Mouse (Mus musculus): Measurements from ENCODE around the gene Mat1a. TPM values are rescaled to one million over a fixed set of nuclear protein-coding genes. Genes with fewer than 3 reads are reported as not detected.

The Mat1a gene
- 10 to 100 TPM in 1 of 2 experiments, 1 to 10 TPM in 1; 6.4 to 97.7 TPM for total RNA-seq (2021)
- long read RNA-seq, experiment 1, transcript Mat1a-201 (9 exons, 3,208 nt): major isoform, 121 of 145 reads
- long read RNA-seq, experiment 1, partial matches to known transcripts: 13 of 145 reads
- long read RNA-seq, experiment 1, other reads (novel, unspliced or antisense): 8 of 145 reads
- long read RNA-seq, experiment 2, partial matches to known transcripts: 1 of 3 reads
- long read RNA-seq, experiment 2, other reads (novel, unspliced or antisense): 0 of 3 reads

- DNase-seq (ENCODE audit: low spot score in 2 of 2): no peak
Observed at GRCm38 (mm10) chr14:41104853-41105444, at the start of gene Mat1a. Mat1a (plus strand) TSS chr14:41105035.

- no peak for DNase-seq (ENCODE audit: low spot score in 2 of 2)
Observed at GRCm38 (mm10) chr14:41065168-41065567, 39.7 kb upstream of the Mat1a start.

GRCm38 (mm10) chr14:41066416-41066815 lies 38.4 kb upstream of the Mat1a start:
- no peak for DNase-seq (ENCODE audit: low spot score in 2 of 2)

GRCm38 (mm10) chr14:41069108-41069507 lies 35.7 kb upstream of the Mat1a start, which contains the start of gene Dydc2:
Dydc2 (minus strand) TSS chr14:41069208.
- no peak for DNase-seq (ENCODE audit: low spot score in 2 of 2)

GRCm38 (mm10) chr14:41070343-41070742 lies 34.5 kb upstream of the Mat1a start:
- no peak for DNase-seq (ENCODE audit: low spot score in 2 of 2)

GRCm38 (mm10) chr14:41072229-41072943 lies 32.4 kb upstream of the Mat1a start, which contains the start of gene Dydc1:
Dydc1 (plus strand) TSS chr14:41072911.
- DNase-seq (ENCODE audit: low spot score in 2 of 2): peak; percentile 39 to 45

- no peak for DNase-seq (ENCODE audit: low spot score in 2 of 2)
Observed at GRCm38 (mm10) chr14:41072944-41073275, 31.9 kb upstream of the Mat1a start.

GRCm38 (mm10) chr14:41082408-41082807 lies 22.4 kb upstream of the Mat1a start:
- no peak for DNase-seq (ENCODE audit: low spot score in 2 of 2)

GRCm38 (mm10) chr14:41087509-41087908 lies 17.3 kb upstream of the Mat1a start:
- DNase-seq (ENCODE audit: low spot score in 2 of 2): no peak

GRCm38 (mm10) chr14:41090777-41091176 lies 14.1 kb upstream of the Mat1a start:
- DNase-seq (ENCODE audit: low spot score in 2 of 2): no peak

GRCm38 (mm10) chr14:41094114-41094513 lies 10.7 kb upstream of the Mat1a start:
- no peak for DNase-seq (ENCODE audit: low spot score in 2 of 2)

- no peak for DNase-seq (ENCODE audit: low spot score in 2 of 2)
Observed at GRCm38 (mm10) chr14:41096296-41096860, 8.5 kb upstream of the Mat1a start.

- DNase-seq (ENCODE audit: low spot score in 2 of 2): no peak
Observed at GRCm38 (mm10) chr14:41098726-41099125, 6.1 kb upstream of the Mat1a start.

- DNase-seq (ENCODE audit: low spot score in 2 of 2): no peak
Observed at GRCm38 (mm10) chr14:41100712-41101111, 4.1 kb upstream of the Mat1a start.

- no peak for DNase-seq (ENCODE audit: low spot score in 2 of 2)
Observed at GRCm38 (mm10) chr14:41101242-41101641, 3.6 kb upstream of the Mat1a start.

- no peak for DNase-seq (ENCODE audit: low spot score in 2 of 2)
Observed at GRCm38 (mm10) chr14:41102269-41102668, 2.6 kb upstream of the Mat1a start.

GRCm38 (mm10) chr14:41111031-41111668 lies 6.3 kb downstream of the Mat1a start:
- no peak for DNase-seq (ENCODE audit: low spot score in 2 of 2)

- DNase-seq (ENCODE audit: low spot score in 2 of 2): no peak
Observed at GRCm38 (mm10) chr14:41112944-41113343, 8.1 kb downstream of the Mat1a start.

- DNase-seq (ENCODE audit: low spot score in 2 of 2): no peak
Observed at GRCm38 (mm10) chr14:41116271-41116670, 11.4 kb downstream of the Mat1a start.

GRCm38 (mm10) chr14:41124683-41125082 lies 19.8 kb downstream of the Mat1a start:
- DNase-seq (ENCODE audit: low spot score in 2 of 2): no peak

- DNase-seq (ENCODE audit: low spot score in 2 of 2): no peak
Observed at GRCm38 (mm10) chr14:41127997-41128396, 23.2 kb downstream of the Mat1a start.

Measured in adrenal gland, postnatal 4 days (tissue).